Mouse (Mus musculus) hindbrain, embryonic 14.5 days (tissue): ENCODE data around the gene Pfas. TPM values are rescaled to one million over a fixed set of nuclear protein-coding genes. Genes with fewer than 3 reads are reported as not detected.
A peak's percentile ranks its signal among the peaks of the same experiment; 100 is the strongest.
"Not testable (repeated sequence)": the region's sequence is repeated elsewhere in the genome, so short reads cannot be mapped to it uniquely, and the experiment has no call there.

Source experiments
- ATAC-seq: fragments of 200-750 bp; cut with Nextera tagmentation; 2 replicates; pipeline ENCODE4 v1.8.0; 2017; ENCODE audit warnings: moderate number of reproducible peaks, mild to moderate bottlenecking, moderate TSS enrichment, moderate library complexity; ENCODE audit not compliant: low FRiP score
- DNase-seq: peaks from one replicate; pipeline ENCODE4 v3.0.0-alpha.2; 2015; ENCODE audit warnings: low spot score
- H3K27ac ChIP-seq: fragments of 300-500 bp; sonication (generic); 2 replicates; pipeline ENCODE4 v1.5.1; 2014; ENCODE audit warnings: mild to moderate bottlenecking, moderate library complexity
- H3K27me3 ChIP-seq: fragments of 300-500 bp; sonication (generic); 2 replicates; pipeline ENCODE4 v1.6.1; 2014; ENCODE audit warnings: mild to moderate bottlenecking, low read length, mixed read lengths; ENCODE audit not compliant: control insufficient read depth, insufficient read depth
- H3K36me3 ChIP-seq: fragments of 300-500 bp; sonication (generic); replicated peaks from 2 replicates; pipeline ENCODE4 v1.6.1; 2014; ENCODE audit not compliant: control insufficient read depth, insufficient read depth
- H3K4me1 ChIP-seq: fragments of 300-500 bp; sonication (generic); replicated peaks from 2 replicates; pipeline ENCODE4 v1.6.1; 2014; ENCODE audit warnings: antibody characterized with exemption, low read length, mixed read lengths; ENCODE audit not compliant: control insufficient read depth, insufficient read depth
- H3K4me2 ChIP-seq: fragments of 300-500 bp; sonication (generic); replicated peaks from 2 replicates; pipeline ENCODE4 v1.6.1; 2014; ENCODE audit warnings: mild to moderate bottlenecking, moderate library complexity
- H3K4me3 ChIP-seq: fragments of 300-500 bp; sonication (generic); replicated peaks from 2 replicates; pipeline ENCODE4 v1.5.1; 2014; ENCODE audit warnings: mild to moderate bottlenecking, low read length
- H3K9ac ChIP-seq: fragments of 300-500 bp; sonication (generic); 2 replicates; pipeline ENCODE4 v1.6.1; 2014
- H3K9me3 ChIP-seq: fragments of 300-500 bp; sonication (generic); 2 replicates; pipeline ENCODE4 v1.6.1; 2016; ENCODE audit warnings: low read length; ENCODE audit not compliant: control insufficient read depth
- WGBS: fragments of 180-500 bp; shearing (Covaris S2); extraction: QIAGEN DNeasy Blood & Tissue Kit; methylation state at CpG from one replicate; pipeline ENCODE4 v1.1.7; 2014; 5-methylcytosine and 5-hydroxymethylcytosine counted together
- polyA plus RNA-seq: library from polyadenylated mRNA; unstranded; fragments of >200 nt; fragmentation: Nextera tagmentation; extraction: Ambion mirVana; gene quantifications from 2 replicates; pipeline ENCODE4 v1.2.1, GENCODE M21; 2014

The Pfas gene
- polyA plus RNA-seq, 1 experiment from 2014 or later, result 15.3 TPM

DNA sequence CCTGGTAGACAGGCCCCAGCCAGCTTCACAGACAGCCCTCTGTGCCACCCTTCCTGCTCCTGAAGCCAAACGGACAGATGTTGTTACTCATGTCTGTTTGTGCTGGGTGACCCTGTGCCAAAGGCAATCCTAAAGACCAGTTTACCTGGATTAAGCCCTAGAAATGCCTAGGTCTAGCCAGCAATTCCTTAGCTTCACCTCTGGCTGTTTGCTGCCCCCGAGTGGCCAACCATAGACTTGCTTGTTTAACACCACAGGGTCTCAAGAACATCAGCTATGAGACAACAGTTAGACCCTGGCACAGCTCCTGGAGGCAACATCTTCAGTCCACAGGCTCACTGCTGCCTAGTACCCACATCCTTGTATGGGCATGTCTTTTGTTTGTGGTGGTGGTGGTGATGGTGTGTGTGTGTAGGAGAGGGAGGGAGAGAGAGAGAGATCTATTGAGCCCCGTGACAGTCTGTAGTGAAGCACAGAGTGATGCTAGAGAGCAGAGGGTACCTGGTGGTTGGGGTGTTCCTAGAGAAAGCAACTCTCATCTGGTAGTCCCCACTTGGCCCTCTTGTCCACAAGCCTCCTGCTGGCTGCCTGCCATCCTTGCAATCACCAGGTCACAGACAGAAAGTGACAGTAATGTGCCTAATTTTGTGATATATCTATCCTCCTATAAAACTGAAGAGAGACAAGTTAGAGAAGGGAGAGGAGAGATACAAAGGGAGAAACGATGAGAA lies 25.5 kb downstream of the Pfas start:
- H3K4me1 ChIP-seq, result no peaks in the 10 kb centered on the region
- WGBS, result 42% methylated on average over 4 of the region's 4 CpGs
- no peak overlapping the region for H3K4me3 ChIP-seq
- peaks cover 21% of the 10 kb centered on the region for H3K36me3 ChIP-seq
- no peaks in the 10 kb centered on the region for H3K27me3 ChIP-seq
- peak; percentile 21; the same call in 1 of the 2 replicates for ATAC-seq
- H3K9me3 ChIP-seq, result no peaks in the 10 kb centered on the region
- DNase-seq, result peak; percentile 84
- H3K27ac ChIP-seq, result no peak overlapping the region
- no peak overlapping the region for H3K9ac ChIP-seq
- H3K4me2 ChIP-seq, result no peak overlapping the region

GRCm38 (mm10) chr11:68980919-68981318 lies 27.3 kb downstream of the Pfas start:
- Histone ChIP-seq H3K27ac (no peak overlapping the region), H3K4me1 (no peaks in the 10 kb centered on the region), H3K9me3 (no peaks in the 10 kb centered on the region), H3K9ac (no peak overlapping the region), H3K4me3 (no peak overlapping the region), H3K4me2 (no peak overlapping the region), H3K27me3 (no peaks in the 10 kb centered on the region), H3K36me3 (peaks cover 8% of the 10 kb centered on the region; the same call in 1 of the 2 replicates)
- WGBS, result 72% methylated on average over 3 of the region's 3 CpGs
- DNase-seq (no peak), ATAC-seq (no peak)

DNA sequence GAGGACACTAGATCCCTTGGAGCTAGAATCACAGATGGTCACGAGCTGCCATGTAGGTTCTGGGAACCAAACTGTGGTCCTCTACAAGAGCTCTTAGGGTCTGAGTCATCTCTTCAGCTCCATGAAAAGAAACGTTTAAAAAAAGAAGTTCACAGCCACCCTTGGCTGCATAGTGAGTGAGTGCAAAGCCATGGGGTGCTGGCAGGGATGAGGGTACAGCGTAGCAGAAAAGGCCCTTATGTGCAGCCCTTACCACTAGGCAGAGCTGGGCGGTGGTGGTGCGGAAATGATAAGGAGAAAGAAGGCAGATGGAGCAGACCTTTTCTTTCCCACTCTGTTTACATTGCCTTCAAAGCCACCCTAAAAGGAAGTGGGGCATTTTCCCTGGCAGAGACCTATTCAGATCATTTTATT lies 28.9 kb downstream of the Pfas start:
- 73% methylated on average over 5 of the region's 5 CpGs for WGBS
- DNase-seq, result no peak
- Histone ChIP-seq H3K36me3 (no peaks in the 10 kb centered on the region), H3K4me1 (no peaks in the 10 kb centered on the region), H3K27ac (no peak overlapping the region), H3K27me3 (no peaks in the 10 kb centered on the region), H3K4me3 (no peak overlapping the region), H3K4me2 (no peak overlapping the region), H3K9ac (no peak overlapping the region), H3K9me3 (no peaks in the 10 kb centered on the region)
- no peak for ATAC-seq

DNA sequence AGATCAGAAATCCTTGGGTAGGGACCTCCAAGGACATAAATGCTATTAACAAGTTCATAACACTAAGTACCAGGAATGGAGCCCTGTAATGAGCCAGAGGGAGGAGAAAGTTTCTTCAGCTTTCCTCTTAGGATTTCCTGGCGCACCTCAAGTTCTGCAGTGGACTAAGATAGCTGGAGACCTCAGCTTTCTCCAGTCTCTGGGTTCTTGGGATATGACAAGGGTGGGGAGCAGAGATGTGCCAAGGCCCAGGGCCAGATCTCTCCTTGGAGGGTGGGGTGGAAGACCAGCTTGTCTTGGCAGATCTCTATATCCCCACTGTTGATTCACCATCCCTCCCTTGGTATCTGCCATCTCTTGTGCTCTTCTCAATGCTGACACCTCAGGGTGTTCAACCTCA lies 32.7 kb downstream of the Pfas start:
- Histone ChIP-seq H3K36me3 (no peaks in the 10 kb centered on the region), H3K9ac (no peak overlapping the region), H3K4me2 (no peak overlapping the region), H3K27ac (no peak overlapping the region), H3K4me1 (peaks cover 6% of the 10 kb centered on the region; the same call in 1 of the 2 replicates), H3K27me3 (no peaks in the 10 kb centered on the region), H3K9me3 (no peaks in the 10 kb centered on the region), H3K4me3 (no peak overlapping the region)
- WGBS, result 89% methylated on average over 1 of the region's 1 CpGs
- no peak for DNase-seq
- ATAC-seq, result no peak

DNA sequence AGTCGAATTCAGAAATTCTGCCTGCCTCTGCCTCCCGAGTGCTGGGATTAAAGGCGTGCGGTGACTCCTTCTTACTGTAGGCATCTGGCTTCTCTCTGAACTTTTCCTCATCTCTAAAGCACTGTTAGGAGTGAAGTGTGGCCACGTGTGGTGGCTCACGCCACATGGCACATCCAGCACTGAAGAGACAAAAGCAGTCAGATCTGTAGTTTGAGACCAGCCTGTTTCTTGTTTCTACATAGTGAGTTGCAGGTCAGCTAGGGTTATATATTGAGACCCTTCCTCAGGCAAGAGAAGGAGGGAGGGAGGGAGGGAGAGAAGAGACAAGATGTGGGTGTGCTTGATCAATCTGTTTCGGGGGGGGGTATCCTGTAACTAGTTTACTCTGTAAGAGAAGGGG lies 33.2 kb downstream of the Pfas start, which contains the start of gene Rangrf:
Gene Rangrf (minus strand): TSS at position 101 of the 400 bp plus-strand sequence.
- Histone ChIP-seq H3K4me3 (peak within 1 kb of the TSS; percentile 38), H3K9me3 (no peaks in the 10 kb centered on the region), H3K9ac (peak within 1 kb of the TSS; percentile 40; the same call in 1 of the 2 replicates), H3K27ac (no peak within 1 kb of the TSS), H3K4me1 (peaks cover 6% of the 10 kb centered on the region; the same call in 1 of the 2 replicates), H3K27me3 (no peaks in the 10 kb centered on the region), H3K4me2 (peak within 1 kb of the TSS; percentile 69), H3K36me3 (no peaks in the 10 kb centered on the region)
- DNase-seq (no peak), ATAC-seq (no peak)
- 83% methylated on average over 7 of the region's 7 CpGs for WGBS

DNA sequence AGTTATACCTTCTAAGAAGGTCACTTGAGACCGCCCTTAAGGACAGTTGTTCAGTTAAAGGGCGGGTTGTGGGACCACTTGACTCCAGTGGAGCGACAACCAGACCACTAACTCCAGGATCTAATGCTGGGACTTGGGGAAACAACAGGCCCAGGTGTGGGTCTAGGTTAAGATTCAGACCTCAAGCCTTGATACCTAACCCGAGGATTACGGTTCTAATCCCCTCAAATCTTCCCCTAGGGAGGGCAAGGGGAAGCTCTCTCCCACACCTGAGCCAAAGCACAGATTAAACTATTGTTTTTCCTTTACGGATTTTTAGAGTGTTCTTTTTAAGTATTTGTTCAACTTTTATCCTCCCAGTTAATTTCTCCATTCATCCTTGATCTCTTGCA lies 34.2 kb downstream of the Pfas start:
- H3K9me3 ChIP-seq, result no peaks in the 10 kb centered on the region
- H3K27me3 ChIP-seq, result no peaks in the 10 kb centered on the region
- peaks cover 6% of the 10 kb centered on the region; the same call in 1 of the 2 replicates for H3K4me1 ChIP-seq
- H3K9ac ChIP-seq, result peak overlapping the region; percentile 40; the same call in 1 of the 2 replicates
- ATAC-seq (no peak), DNase-seq (no peak)
- peak overlapping the region; percentile 38 for H3K4me3 ChIP-seq
- no peaks in the 10 kb centered on the region for H3K36me3 ChIP-seq
- 31% methylated on average over 6 of the region's 6 CpGs for WGBS
- no peak overlapping the region for H3K27ac ChIP-seq
- H3K4me2 ChIP-seq, result peak overlapping the region; percentile 69

DNA sequence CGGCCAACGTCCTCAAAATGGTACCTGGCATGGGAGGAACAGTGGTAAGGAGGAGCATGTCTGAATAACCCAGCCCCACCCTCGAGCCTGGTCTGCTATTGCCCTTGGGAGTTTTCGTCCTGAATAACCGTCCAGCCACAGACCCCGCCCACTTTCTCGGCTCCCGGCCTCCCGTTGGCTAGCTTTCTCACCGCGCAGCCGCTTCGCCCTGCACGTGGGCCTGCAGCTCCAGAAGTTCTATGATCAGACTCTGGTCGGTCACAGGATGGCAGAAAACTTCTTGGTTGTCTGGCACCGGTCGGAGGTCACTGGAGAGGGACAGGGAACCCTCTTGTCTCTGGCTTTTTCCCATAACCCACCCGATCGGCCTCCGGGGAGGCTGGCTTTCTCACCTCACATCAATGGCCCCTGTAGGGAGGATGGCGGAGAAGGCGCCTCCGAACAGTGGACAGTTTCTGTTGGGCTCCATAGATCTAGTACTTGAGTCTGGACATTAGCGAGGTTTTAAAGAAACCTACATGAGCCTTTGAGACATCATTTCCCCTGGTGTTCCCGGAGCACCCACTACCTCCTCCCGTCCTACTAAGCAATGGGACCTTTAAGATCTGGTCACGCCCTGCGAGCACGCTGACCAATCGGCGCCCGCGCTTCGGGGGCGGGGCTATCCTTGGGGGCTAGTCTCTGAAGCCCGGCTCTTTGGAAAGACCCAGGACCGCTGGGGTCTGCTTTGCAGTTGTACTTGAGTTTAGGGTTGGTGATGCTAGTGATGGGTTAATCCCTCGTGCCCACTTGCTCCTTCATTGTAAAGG lies 34.8 kb downstream of the Pfas start:
- under 1% methylated on average over 37 of the region's 38 CpGs for WGBS
- H3K36me3 ChIP-seq, H3K9me3 ChIP-seq, H3K27me3 ChIP-seq, H3K27ac ChIP-seq: not testable (repeated sequence)
- Histone ChIP-seq H3K4me1 (peaks cover 11% of the 10 kb centered on the region; the same call in 1 of the 2 replicates), H3K9ac (peak overlapping the region; percentile 40), H3K4me2 (peak overlapping the region; percentile 69), H3K4me3 (peak overlapping the region; percentile 38)
- ATAC-seq, result peak; percentile 88
- peak; percentile 78 for DNase-seq

DNA sequence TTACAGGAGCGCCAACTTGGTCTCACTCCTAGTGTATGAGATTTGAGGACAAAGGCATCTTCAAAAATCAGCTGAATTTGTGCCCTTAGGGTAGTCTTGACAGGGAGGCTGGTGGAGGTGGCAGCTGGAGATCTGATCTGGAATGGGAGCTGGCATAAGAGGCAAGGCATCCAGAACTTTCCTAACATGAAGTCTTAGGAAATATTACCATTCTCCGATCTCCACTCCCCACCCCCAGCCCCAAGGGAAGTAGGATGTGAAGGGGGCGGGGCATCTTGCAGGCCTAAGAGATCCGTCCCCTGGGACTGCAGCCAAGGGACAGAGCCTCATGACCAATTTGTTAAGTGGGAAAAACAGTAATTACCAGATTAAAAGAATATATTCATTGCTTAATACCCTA lies 38.0 kb downstream of the Pfas start:
- H3K36me3 ChIP-seq, result no peaks in the 10 kb centered on the region
- no peak overlapping the region for H3K4me2 ChIP-seq
- DNase-seq (no peak), ATAC-seq (no peak)
- H3K27ac ChIP-seq, result no peak overlapping the region
- no peak overlapping the region for H3K4me3 ChIP-seq
- peaks cover 18% of the 10 kb centered on the region; the same call in 1 of the 2 replicates for H3K4me1 ChIP-seq
- no peaks in the 10 kb centered on the region for H3K9me3 ChIP-seq
- no peak overlapping the region for H3K9ac ChIP-seq
- H3K27me3 ChIP-seq, result no peaks in the 10 kb centered on the region
- WGBS, result 82% methylated on average over 4 of the region's 4 CpGs

DNA sequence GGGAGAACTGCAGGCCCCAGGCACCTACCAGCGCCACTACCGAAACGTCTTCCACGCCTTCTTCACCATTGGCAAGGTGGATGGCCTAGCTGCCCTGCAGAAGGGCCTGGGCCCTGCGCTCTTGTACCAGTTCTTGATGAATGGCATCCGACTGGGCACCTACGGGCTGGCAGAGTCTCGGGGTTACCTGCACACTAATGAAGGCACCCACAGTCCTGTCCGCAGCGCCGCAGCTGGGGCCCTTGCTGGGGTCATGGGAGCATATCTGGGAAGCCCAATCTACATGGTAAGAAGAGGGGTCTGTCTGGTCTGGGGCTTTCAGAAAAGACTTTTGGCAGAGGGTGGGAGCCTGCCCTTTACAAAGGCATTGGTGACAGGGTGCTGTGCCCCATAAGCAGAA lies 39.5 kb downstream of the Pfas start:
- H3K9ac ChIP-seq, result no peak overlapping the region; the same call in 1 of the 2 replicates
- no peaks in the 10 kb centered on the region for H3K36me3 ChIP-seq
- no peaks in the 10 kb centered on the region for H3K27me3 ChIP-seq
- no peak overlapping the region for H3K4me3 ChIP-seq
- DNase-seq (no peak), ATAC-seq (no peak)
- no peak overlapping the region for H3K27ac ChIP-seq
- H3K4me2 ChIP-seq, result no peak overlapping the region; the same call in 1 of the 2 replicates
- peaks cover 18% of the 10 kb centered on the region; the same call in 1 of the 2 replicates for H3K4me1 ChIP-seq
- 84% methylated on average over 11 of the region's 11 CpGs for WGBS
- H3K9me3 ChIP-seq, result no peaks in the 10 kb centered on the region
